ENCODE assay signal across 32 mouse cellular contexts in genomic region chr6:64964664-64965063, GRCm38 (mm10).
"Had no signal": no experiment of that assay in that cellular context is flagged by ENCODE, and none has a peak within 500 bp of the region (broad histone marks: within the 10 kb centered on the region; RNA-seq: fewer than 3 reads in every experiment).

No protein-coding gene starts in this region.

- DNase-seq: left cerebral cortex, postnatal 4 days; liver; liver, embryonic 13.5 days; liver, postnatal 0 days; lung, adult 18-20 months; lung, adult 2 months; lung, embryonic 14.5 days; lung, postnatal 10 days; lung, postnatal 14 days; lung, postnatal 36 days; lung, postnatal 4 days; midbrain, embryonic 14.5 days had no signal

- H3K36me3 ChIP-seq: limb, embryonic 10.5 days; limb, embryonic 12.5 days; limb, embryonic 13.5 days; limb, embryonic 15.5 days; liver, embryonic 12.5 days; liver, embryonic 13.5 days; liver, embryonic 15.5 days; lung, embryonic 15.5 days; midbrain, embryonic 10.5 days; midbrain, embryonic 12.5 days; midbrain, embryonic 13.5 days; midbrain, embryonic 15.5 days had no signal

- H3K27ac ChIP-seq: left cerebral cortex, adult 2 months; limb, embryonic 10.5 days; limb, embryonic 12.5 days; limb, embryonic 13.5 days; limb, embryonic 15.5 days; liver, embryonic 12.5 days; liver, embryonic 13.5 days; liver, embryonic 14.5 days; liver, embryonic 15.5 days; lung, embryonic 15.5 days; macrophage; midbrain, embryonic 10.5 days; midbrain, embryonic 12.5 days; midbrain, embryonic 13.5 days; midbrain, embryonic 15.5 days had no signal

- H3K9me3 ChIP-seq: limb, embryonic 10.5 days; limb, embryonic 12.5 days; limb, embryonic 13.5 days; limb, embryonic 15.5 days; liver, embryonic 12.5 days; liver, embryonic 13.5 days; liver, embryonic 15.5 days; lung, embryonic 15.5 days; megakaryocyte, embryonic 14.5 days; midbrain, embryonic 10.5 days; midbrain, embryonic 12.5 days; midbrain, embryonic 13.5 days; midbrain, embryonic 15.5 days had no signal

- ATAC-seq: liver, embryonic 12.5 days; liver, postnatal 0 days; lung, postnatal 0 days; midbrain, embryonic 13.5 days; midbrain, embryonic 15.5 days; midbrain, embryonic 16.5 days had no signal

- H3K4me3 ChIP-seq: left cerebral cortex, adult 2 months; limb, embryonic 10.5 days; limb, embryonic 12.5 days; limb, embryonic 13.5 days; limb, embryonic 15.5 days; liver, embryonic 12.5 days; liver, embryonic 13.5 days; liver, embryonic 15.5 days; lung, embryonic 15.5 days; megakaryocyte, embryonic 14.5 days; midbrain, embryonic 10.5 days; midbrain, embryonic 12.5 days; midbrain, embryonic 13.5 days; midbrain, embryonic 15.5 days; myocyte had no signal

- H3K27me3 ChIP-seq: limb, embryonic 12.5 days; limb, embryonic 13.5 days; limb, embryonic 15.5 days; liver, embryonic 12.5 days; liver, embryonic 13.5 days; liver, embryonic 15.5 days; lung, embryonic 15.5 days; megakaryocyte, embryonic 14.5 days; midbrain, embryonic 12.5 days; midbrain, embryonic 13.5 days; midbrain, embryonic 15.5 days had no signal

- H3K9ac ChIP-seq: limb, embryonic 12.5 days; limb, embryonic 13.5 days; limb, embryonic 15.5 days; liver, embryonic 12.5 days; liver, embryonic 13.5 days; liver, embryonic 14.5 days; liver, embryonic 15.5 days; liver, postnatal 0 days; lung, embryonic 14.5 days; lung, embryonic 15.5 days; midbrain, embryonic 12.5 days; midbrain, embryonic 13.5 days; midbrain, embryonic 15.5 days had no signal

- H3K4me2 ChIP-seq: limb, embryonic 12.5 days; limb, embryonic 13.5 days; limb, embryonic 15.5 days; liver, embryonic 11.5 days; liver, embryonic 12.5 days; liver, embryonic 13.5 days; liver, embryonic 15.5 days; lung, embryonic 14.5 days; lung, embryonic 15.5 days; midbrain, embryonic 11.5 days; midbrain, embryonic 12.5 days; midbrain, embryonic 13.5 days; midbrain, embryonic 15.5 days had no signal

- H3K4me1 ChIP-seq: limb, embryonic 10.5 days; limb, embryonic 12.5 days; limb, embryonic 13.5 days; limb, embryonic 15.5 days; liver, embryonic 12.5 days; liver, embryonic 13.5 days; liver, embryonic 15.5 days; lung, embryonic 15.5 days; megakaryocyte, embryonic 14.5 days had no signal
